Mouse (Mus musculus): ENCODE measurements at regions not wholly inside any gene's neighbourhood (a gene's known extent, or its start where the extent isn't known, plus 50 kb on each side); places are given as distances from the start of the nearest gene placed in this dataset.

DNA sequence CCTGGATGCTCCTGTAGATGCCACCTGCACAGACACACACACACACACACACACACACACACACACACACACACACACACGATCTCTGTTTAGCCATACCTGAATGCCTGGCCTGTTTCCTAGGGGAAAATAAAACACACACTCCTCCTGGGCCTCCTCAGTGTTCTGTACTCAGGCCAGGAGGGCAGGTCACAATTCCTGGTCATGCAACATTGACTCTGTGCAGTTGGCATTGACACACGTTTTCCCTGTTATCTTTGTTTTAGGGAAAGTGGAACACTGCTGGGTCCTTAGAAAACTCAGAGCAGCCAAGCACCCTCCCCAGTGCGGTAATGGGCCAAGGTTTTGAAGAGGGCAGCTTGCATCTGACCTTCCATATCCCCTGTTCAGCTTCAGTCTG lies 246.7 kb downstream of the H2al1j start:
- DNase-seq = no peak

- no peak for DNase-seq
These were observed 247.9 kb downstream of the H2al1j start for GRCm38 (mm10) chrX:11575571-11575970.

- DNase-seq = no peak
These were observed 248.7 kb downstream of the H2al1j start for GRCm38 (mm10) chrX:11576287-11576686.

DNA sequence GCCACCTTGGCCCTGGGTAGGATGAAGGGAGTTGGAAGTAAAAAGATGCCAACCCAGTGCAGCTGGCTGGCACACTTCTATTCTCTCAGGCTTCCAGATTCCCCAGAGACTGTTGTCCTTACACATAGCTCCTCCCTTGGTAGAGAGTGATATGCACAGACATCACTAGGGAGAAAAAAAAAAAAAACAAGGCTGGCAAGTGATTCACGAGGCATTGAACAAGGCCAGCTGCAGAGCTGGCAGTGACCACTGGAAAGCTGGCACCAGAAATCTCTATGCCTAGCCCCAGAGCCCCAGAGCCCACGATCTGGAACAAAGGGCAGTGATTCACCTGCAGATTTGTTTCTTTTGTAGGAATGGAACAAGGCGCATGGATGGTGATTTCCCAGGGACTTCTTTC lies 249.7 kb downstream of the H2al1j start:
- no peak for DNase-seq

GRCm38 (mm10) chrX:11585353-11585752 lies 257.7 kb downstream of the H2al1j start:
- no peak for DNase-seq

- no peak for DNase-seq
These were observed 264.0 kb downstream of the H2al1j start for GRCm38 (mm10) chrX:11591391-11592187.

DNA sequence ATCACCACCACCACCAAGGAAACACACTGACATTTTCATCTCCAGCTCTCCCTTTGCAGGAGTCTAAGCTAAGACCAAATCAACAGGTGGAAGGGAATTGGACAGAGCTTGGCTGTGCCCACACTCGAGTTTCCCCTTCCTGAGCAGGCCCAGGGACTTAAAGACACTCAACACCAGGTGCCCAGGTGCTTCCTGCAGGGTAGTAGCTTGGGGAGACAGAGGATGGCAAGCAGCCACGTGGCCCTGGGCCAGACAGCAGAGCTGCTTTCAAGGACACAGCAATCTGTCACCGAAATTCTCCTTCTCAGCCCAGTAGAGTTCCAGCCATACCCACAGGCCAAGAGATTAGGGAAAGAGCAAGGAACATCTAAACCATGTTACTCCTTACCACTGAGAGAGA lies 266.9 kb downstream of the H2al1j start:
- DNase-seq = no peak

- no peak for DNase-seq
These were observed 269.9 kb downstream of the H2al1j start for GRCm38 (mm10) chrX:11597548-11597947.

- no peak for DNase-seq
These were observed 286.6 kb downstream of the H2al1j start for GRCm38 (mm10) chrX:11614237-11614636.

- DNase-seq = no peak
These were observed 293.6 kb downstream of the H2al1j start for GRCm38 (mm10) chrX:11621045-11621763.

DNA sequence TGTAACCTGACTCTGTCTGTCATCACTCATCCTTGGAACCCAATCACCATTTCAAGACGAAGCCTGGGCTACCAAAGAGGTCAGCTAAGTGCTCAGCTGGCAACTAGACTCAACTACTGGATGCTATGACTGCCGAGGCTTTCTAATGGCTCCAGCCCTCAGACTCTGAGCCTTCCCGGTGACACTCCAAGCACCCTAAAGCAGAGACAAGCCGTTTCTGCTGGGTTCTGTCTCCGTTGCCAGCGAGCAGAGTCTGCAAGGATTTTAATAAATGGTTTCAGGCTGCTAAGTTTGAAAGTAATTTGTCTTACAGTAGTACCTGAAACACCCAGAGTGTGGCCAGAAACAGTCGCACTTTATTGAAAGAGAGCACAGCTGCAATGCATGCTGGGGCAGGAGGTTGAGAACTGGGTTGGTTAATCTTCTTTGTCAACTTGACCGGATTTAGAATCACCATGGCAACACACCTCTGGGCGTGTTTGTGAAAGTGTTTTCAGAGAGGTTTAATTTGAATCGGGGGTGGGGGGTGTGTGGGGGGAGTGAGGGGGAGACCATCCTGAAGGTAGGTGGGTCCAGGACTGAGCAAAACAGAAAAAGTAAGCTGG lies 298.8 kb downstream of the H2al1j start:
- DNase-seq = no peak

DNA sequence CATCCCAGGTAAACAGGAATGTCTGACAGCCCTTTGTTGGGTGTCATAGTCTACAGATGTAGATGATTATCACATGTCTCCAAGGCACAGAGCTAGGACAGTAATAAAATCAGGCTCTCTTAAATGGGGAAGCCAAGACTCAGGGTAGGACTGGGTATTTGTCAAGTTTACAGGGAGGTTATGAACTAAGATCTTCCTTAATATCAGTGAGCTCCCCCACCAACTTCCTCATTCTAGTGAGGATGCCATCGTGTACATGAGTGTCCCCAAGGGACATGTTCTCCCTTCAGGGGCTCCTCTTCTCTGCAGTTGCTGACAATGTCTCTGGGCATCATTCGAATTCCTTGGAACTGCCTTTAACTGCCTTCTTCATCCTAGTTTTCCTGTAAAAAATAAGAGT lies 301.7 kb downstream of the H2al1j start:
- no peak for DNase-seq

DNA sequence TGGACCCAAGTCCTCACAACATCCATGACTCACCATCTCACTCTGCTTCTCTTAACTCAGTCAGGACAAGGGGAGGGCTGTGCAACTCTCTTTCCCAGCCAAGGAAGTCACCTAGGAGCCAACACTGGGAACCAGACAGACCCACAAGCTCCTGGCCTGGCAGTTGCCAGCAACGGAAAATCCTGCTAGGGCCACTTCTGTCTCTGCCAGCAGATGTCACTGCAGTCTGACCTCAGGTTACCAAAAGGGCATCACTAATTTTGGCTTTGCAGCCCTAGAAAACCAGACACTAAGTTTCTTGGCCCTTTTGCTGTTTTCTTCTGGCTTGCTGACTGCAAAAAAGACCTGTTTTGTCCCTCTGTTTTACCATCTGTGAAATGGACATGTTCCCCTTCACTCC lies 302.3 kb downstream of the H2al1j start:
- DNase-seq = no peak

DNA sequence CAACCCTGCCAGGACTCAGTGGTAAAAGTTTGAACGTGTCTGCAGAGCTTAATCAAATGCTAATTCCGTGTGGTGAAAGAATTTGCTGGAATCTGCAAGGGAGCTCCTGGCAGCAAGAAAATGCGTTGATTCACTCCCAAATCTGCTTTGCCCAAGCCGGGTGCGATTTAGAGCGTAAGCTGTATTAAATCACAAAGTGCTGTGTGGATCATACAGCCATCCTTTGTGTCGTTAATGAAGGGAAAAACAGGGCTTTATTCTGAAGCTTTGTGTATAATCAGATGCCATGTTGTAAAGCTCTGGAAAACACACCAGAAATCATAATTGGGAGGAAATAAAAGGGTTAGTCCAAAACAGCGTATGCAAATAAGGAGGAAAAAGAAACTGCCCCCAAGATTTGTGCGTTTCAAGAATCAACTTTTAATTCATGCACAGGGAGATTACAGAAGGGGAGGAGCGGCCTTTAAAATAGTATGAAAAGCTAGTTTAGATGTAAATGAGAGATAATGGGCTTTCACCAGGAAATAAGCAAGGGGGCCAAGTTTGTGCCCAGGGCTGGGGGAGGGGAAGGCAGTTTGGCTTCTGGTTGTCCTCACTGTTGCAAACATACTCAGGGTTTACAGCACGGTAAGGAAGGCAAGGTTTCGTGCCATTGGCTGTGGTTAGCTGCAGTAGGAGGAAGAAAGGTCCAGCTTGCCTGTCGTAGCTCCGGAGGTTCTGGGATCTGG lies 303.7 kb downstream of the H2al1j start:
- DNase-seq = no peak

DNA sequence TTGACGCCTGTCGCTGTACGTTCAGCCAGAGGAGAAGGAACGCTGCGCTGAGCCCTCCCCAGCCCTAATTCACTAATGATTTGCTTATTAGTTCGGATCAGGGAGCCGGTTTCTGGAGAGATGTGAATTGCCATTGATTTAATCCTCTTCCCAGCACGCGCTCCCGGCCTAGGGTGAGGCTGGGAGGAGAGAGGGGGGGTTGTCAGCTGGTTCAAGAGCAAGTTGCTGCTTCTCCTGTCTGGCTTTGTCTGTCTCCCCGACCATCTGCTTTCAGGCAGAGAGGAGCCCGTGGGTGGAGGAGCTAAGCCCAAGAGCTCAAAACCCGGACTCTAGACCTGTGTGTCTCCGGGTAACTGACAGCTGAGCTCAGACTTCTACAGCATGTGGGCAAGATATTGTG lies 304.4 kb downstream of the H2al1j start:
- no peak for DNase-seq

DNA sequence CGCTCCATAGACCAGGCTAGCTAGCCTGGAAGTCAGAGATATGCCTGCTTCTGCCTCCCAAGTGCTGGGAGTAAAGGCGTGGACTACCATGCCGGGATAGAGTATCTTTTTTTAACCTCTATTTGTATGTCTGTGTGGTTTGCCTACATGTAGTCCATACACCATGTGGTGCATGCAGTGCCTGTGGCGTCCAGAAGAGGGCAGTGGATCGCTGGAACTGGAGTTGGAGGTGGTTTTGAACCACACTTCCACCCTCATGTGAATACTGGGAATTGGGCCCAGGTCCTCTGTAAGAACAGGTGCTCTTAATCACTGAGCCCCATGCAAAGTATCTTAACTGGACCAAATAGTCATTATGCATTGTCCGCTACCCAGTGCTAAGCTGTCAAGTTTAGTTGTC lies 306.2 kb downstream of the H2al1j start:
- DNase-seq = peak; percentile 28 to 35

GRCm38 (mm10) chrX:11644484-11644883 lies 316.9 kb downstream of the H2al1j start:
- DNase-seq = no peak

DNA sequence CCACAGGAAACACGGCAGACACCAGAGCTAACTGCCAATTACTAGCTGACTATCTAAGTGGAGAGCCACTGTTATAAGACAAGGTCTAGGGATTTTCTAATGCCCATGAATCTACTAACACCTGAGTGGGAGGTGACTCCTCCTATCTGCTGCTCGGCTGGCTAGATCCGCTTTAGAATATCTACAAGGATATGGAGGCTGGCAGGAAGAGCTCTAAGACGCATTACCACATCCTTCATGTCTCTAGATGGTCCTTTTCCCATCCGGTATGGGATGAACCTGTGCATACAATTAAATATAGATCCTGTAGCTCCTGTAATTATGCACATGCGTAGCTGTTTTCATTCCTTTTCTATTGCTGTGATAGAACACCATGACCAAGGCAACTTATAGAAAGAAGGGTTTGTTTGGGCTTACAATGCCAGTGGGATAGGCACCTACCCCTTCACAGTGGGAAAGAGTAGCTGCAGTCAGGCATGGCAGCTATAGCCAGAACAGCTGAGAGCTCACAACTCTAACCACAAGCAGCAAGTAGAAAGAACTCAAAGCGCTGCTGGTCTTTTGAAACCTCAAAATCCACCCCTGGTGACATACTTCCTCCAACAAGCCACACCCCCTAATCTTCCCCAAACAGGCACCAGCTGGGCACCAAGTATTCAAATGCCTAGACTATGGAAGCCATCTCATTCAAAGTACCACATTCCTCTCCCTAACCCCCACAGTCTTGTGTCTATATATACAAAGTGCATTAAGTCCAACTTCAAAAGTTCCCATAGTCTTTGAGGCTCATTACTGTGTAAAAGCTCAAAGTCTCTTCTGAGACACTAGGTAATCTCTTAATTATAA lies 319.3 kb downstream of the H2al1j start:
- DNase-seq = peak; percentile 13 to 58

- DNase-seq = no peak
These were observed 319.9 kb downstream of the H2al1j start for GRCm38 (mm10) chrX:11647527-11647836.

GRCm38 (mm10) chrX:11653336-11653735 lies 325.7 kb downstream of the H2al1j start:
- DNase-seq = no peak

- DNase-seq = no peak
These were observed 327.4 kb downstream of the H2al1j start for GRCm38 (mm10) chrX:11654976-11655375.

- no peak for DNase-seq
These were observed 327.8 kb downstream of the H2al1j start for GRCm38 (mm10) chrX:11655466-11655865.

Data from thymus, adult 18-20 months (tissue).